Mouse (Mus musculus) kidney, embryonic 14.5 days (tissue): ENCODE measurements around the gene Adh6b. TPM values are rescaled to one million over a fixed set of nuclear protein-coding genes. Genes with fewer than 3 reads are reported as not detected.
A peak's percentile ranks its signal among the peaks of the same experiment; 100 is the strongest.

ENCODE experiments used
- ATAC-seq: fragments of 200-750 bp; cut with Nextera tagmentation; 2 replicates; pipeline ENCODE4 v1.8.0; 2017; ENCODE audit warnings: moderate number of reproducible peaks, mild to moderate bottlenecking, moderate TSS enrichment, moderate library complexity; ENCODE audit not compliant: low FRiP score, low TSS enrichment
- H3K27ac ChIP-seq: fragments of 300-500 bp; sonication (generic); 2 replicates; pipeline ENCODE4 v1.5.1; 2014; ENCODE audit warnings: low read depth, mild to moderate bottlenecking, low read length, moderate library complexity, mixed read lengths
- H3K27me3 ChIP-seq: fragments of 300-500 bp; sonication (generic); 2 replicates; pipeline ENCODE4 v1.6.1; 2014; ENCODE audit warnings: mild to moderate bottlenecking, low read length; ENCODE audit not compliant: control insufficient read depth, insufficient read depth
- H3K36me3 ChIP-seq: fragments of 300-500 bp; sonication (generic); 2 replicates; pipeline ENCODE4 v1.6.1; 2014; ENCODE audit warnings: low read length, mixed read lengths; ENCODE audit not compliant: control insufficient read depth, insufficient read depth
- H3K4me1 ChIP-seq: fragments of 300-500 bp; sonication (generic); 2 replicates; pipeline ENCODE4 v1.6.1; 2014; ENCODE audit warnings: low read length, mixed read lengths; ENCODE audit not compliant: control insufficient read depth, insufficient read depth
- H3K4me2 ChIP-seq: fragments of 300-500 bp; sonication (generic); replicated peaks from 2 replicates; pipeline ENCODE4 v1.6.1; 2014; ENCODE audit warnings: low read depth, mild to moderate bottlenecking, low read length
- H3K4me3 ChIP-seq: fragments of 300-500 bp; sonication (generic); 2 replicates; pipeline ENCODE4 v1.5.1; 2014; ENCODE audit warnings: mild to moderate bottlenecking, low read length
- H3K9ac ChIP-seq: fragments of 300-500 bp; sonication (generic); 2 replicates; pipeline ENCODE4 v1.6.1; 2014; ENCODE audit warnings: low read depth, mild to moderate bottlenecking, low read length, moderate library complexity
- H3K9me3 ChIP-seq: fragments of 300-500 bp; sonication (generic); 2 replicates; pipeline ENCODE4 v1.6.1; 2016; ENCODE audit warnings: low read length; ENCODE audit not compliant: control insufficient read depth
- WGBS: fragments of 180-500 bp; shearing (Covaris S2); extraction: QIAGEN DNeasy Blood & Tissue Kit; methylation state at CpG from one replicate; pipeline ENCODE4 v1.1.7; 2014; 5-methylcytosine and 5-hydroxymethylcytosine counted together
- polyA plus RNA-seq: library from polyadenylated mRNA; unstranded; fragments of >200 nt; fragmentation: Nextera tagmentation; extraction: Ambion mirVana; gene quantifications from 2 replicates; pipeline ENCODE4 v1.2.1, GENCODE M21; 2014

Gene Adh6b
- polyA plus RNA-seq, 1 experiment from 2014 or later: 0.46 TPM

DNA sequence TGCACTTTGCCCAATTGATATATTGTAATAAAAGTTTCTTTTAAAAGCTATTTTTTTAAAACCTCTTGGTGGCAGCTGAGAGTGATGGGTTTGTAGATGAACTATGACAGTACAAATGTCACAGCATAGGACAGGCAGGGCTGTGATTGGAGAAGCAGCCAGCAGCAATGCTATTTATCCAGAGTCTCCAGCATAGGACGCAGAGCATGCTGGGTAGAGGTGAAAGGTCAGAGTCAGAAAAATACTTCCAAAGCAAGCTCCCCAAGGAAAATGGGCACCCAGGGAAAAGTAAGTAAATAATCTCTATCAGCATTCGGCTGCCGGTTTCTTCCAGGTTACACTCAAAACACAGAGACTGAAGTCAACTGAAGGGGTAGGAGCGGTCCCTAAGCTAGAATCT lies 32.3 kb downstream of the Adh6b start:
- Histone ChIP-seq H3K36me3 (no peaks in the 10 kb centered on the region), H3K27me3 (no peaks in the 10 kb centered on the region), H3K9ac (no peak overlapping the region), H3K27ac (no peak overlapping the region), H3K4me2 (no peak overlapping the region), H3K9me3 (no peaks in the 10 kb centered on the region), H3K4me3 (no peak overlapping the region), H3K4me1 (no peaks in the 10 kb centered on the region)
- WGBS: 56% methylated on average over 4 of the region's 4 CpGs
- ATAC-seq: no peak

DNA sequence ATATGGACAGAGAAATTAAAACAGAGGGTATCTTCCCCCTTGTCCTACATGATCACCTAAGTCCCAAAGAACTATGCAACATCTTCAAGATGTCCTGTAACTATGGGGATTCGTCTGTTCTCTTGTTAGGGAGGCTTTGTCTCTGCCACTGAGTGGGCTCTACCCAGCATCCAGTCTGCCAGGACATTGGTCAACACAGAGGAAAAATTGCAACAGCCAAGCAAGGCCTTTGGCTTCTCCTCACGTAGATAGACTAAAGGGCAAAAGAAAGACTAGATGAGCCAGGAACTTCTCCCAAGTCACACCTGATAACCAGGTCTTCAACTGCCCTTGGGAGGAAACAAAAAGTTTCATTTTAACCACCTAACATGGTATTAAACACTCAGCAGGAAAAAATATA lies 33.6 kb downstream of the Adh6b start:
- no peaks in the 10 kb centered on the region for H3K36me3 ChIP-seq
- H3K27ac ChIP-seq: no peak overlapping the region
- no peak overlapping the region for H3K4me3 ChIP-seq
- ATAC-seq: no peak
- H3K4me1 ChIP-seq: no peaks in the 10 kb centered on the region
- no peak overlapping the region for H3K4me2 ChIP-seq
- no peak overlapping the region for H3K9ac ChIP-seq
- WGBS: 86% methylated on average over 2 of the region's 2 CpGs
- no peaks in the 10 kb centered on the region for H3K9me3 ChIP-seq
- no peaks in the 10 kb centered on the region for H3K27me3 ChIP-seq

GRCm38 (mm10) chr3:138381133-138381532 lies 39.6 kb downstream of the Adh6b start:
- H3K36me3 ChIP-seq: no peaks in the 10 kb centered on the region
- no peaks in the 10 kb centered on the region for H3K9me3 ChIP-seq
- no peak overlapping the region for H3K4me2 ChIP-seq
- H3K4me3 ChIP-seq: no peak overlapping the region
- no peak overlapping the region for H3K27ac ChIP-seq
- no peak overlapping the region for H3K9ac ChIP-seq
- no peaks in the 10 kb centered on the region for H3K27me3 ChIP-seq
- no peaks in the 10 kb centered on the region for H3K4me1 ChIP-seq
- ATAC-seq: peak; percentile 75; the same call in 1 of the 2 replicates
- WGBS: 15% methylated on average over 3 of the region's 3 CpGs

GRCm38 (mm10) chr3:138387155-138387554 lies 45.6 kb downstream of the Adh6b start:
- no peak overlapping the region for H3K27ac ChIP-seq
- WGBS: 57% methylated on average over 6 of the region's 6 CpGs
- H3K9ac ChIP-seq: no peak overlapping the region
- no peaks in the 10 kb centered on the region for H3K9me3 ChIP-seq
- ATAC-seq: no peak
- H3K27me3 ChIP-seq: no peaks in the 10 kb centered on the region
- no peak overlapping the region for H3K4me3 ChIP-seq
- H3K4me1 ChIP-seq: no peaks in the 10 kb centered on the region
- no peaks in the 10 kb centered on the region for H3K36me3 ChIP-seq
- H3K4me2 ChIP-seq: no peak overlapping the region

- Histone ChIP-seq H3K36me3 (no peaks in the 10 kb centered on the region), H3K9ac (no peak overlapping the region), H3K27ac (no peak overlapping the region), H3K4me1 (no peaks in the 10 kb centered on the region), H3K27me3 (no peaks in the 10 kb centered on the region), H3K9me3 (no peaks in the 10 kb centered on the region), H3K4me3 (no peak overlapping the region), H3K4me2 (no peak overlapping the region)
- no peak for ATAC-seq
- WGBS: 75% methylated on average over 3 of the region's 3 CpGs
These were observed 63.3 kb downstream of the Adh6b start for GRCm38 (mm10) chr3:138404872-138405271.

DNA sequence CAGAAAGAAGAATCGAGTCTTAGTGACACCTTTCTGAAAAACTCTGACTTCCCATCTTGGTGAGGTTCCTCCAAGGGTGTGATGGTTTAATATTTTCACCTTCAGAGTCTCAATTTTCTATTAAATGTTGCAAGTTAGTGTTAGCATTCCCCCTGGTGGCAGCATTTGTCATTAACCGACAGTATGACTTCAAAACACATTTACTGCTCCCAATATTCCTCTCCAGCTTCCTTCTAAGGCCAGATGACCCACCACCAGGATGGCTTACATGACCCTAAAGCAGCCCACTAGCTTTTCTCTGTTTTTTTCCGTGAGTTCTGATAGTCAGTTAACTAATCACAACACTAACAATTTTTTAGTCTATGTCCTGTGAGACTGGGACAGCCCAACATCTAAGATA lies 63.8 kb downstream of the Adh6b start:
- no peaks in the 10 kb centered on the region for H3K27me3 ChIP-seq
- no peak for ATAC-seq
- no peak overlapping the region for H3K4me3 ChIP-seq
- no peak overlapping the region for H3K9ac ChIP-seq
- H3K4me2 ChIP-seq: no peak overlapping the region
- H3K36me3 ChIP-seq: no peaks in the 10 kb centered on the region
- 36% methylated on average over 3 of the region's 3 CpGs for WGBS
- H3K9me3 ChIP-seq: no peaks in the 10 kb centered on the region
- H3K4me1 ChIP-seq: no peaks in the 10 kb centered on the region
- no peak overlapping the region for H3K27ac ChIP-seq

DNA sequence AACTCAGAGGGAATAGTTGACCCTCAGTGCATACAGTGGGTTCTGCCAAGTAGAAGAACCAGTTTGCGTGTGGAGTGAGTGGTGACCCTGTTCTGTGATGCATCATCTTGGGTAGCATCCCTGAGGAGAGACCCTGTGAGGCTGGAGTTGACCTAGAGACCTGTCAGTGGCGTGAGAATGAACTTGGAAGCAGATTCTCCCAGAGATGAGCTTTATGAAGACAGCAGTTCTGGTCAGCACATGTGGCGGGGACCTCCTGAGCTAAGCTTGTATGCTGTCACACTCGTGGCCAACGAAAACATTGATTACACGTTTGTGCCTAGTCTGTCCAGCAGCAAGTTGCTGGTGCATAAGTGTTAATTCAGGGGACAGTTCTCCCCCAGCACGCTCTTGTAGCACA lies 64.3 kb downstream of the Adh6b start:
- no peaks in the 10 kb centered on the region for H3K4me1 ChIP-seq
- H3K36me3 ChIP-seq: no peaks in the 10 kb centered on the region
- no peak for ATAC-seq
- no peak overlapping the region for H3K27ac ChIP-seq
- H3K4me2 ChIP-seq: no peak overlapping the region
- no peak overlapping the region for H3K4me3 ChIP-seq
- no peaks in the 10 kb centered on the region for H3K9me3 ChIP-seq
- H3K27me3 ChIP-seq: no peaks in the 10 kb centered on the region
- no peak overlapping the region for H3K9ac ChIP-seq
- WGBS: 64% methylated on average over 7 of the region's 7 CpGs

DNA sequence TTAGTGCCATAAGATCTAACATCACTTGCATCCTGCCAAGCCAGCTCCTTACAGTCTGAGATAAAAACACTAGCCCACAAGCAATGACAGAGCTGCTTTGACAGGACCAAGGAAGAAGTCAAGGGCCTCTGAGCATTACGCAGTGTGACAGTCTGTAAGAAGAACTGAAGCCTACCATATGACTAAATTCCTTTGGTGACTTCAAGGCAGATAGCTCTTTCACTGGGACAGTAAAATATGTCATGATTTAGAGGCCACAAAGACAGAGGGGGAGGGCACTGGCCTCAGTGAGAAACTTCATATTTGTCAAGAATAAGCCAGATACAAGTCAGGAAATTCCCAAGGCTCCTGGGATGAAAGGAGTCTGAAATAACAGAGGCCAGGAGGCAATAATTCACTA lies 66.3 kb downstream of the Adh6b start:
- Histone ChIP-seq H3K9me3 (no peaks in the 10 kb centered on the region), H3K27me3 (no peaks in the 10 kb centered on the region), H3K4me1 (no peaks in the 10 kb centered on the region), H3K4me2 (no peak overlapping the region), H3K9ac (no peak overlapping the region), H3K4me3 (no peak overlapping the region), H3K36me3 (no peaks in the 10 kb centered on the region), H3K27ac (peak overlapping the region; percentile 38; the same call in 1 of the 2 replicates)
- peak; percentile 84 for ATAC-seq
- WGBS: 63% methylated on average over 1 of the region's 1 CpGs
